Mouse (Mus musculus): Measurements from ENCODE around the gene Tmem201.

DNA sequence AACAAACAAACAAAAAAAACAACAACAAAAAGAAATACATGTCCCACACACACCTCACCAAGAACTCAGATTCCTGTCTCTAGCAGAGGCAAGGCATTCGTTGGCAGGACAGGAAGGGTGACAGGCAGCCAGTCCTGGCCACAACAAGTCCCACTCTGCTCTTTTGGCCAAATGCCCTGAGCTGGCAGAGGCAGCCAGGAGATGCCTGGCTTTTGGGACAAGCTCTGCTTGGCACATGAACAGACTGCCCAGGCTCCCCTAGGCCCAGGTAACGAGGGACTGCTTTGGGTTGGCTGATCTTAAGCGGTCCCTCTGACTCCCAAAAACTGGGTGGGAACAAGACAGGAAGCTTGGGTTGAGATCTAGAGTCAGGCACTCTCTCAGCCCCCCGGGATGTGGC lies 1.3 kb downstream of the Tmem201 start:
- TF ChIP-seq CTCF (IDR thresholded peaks at IDR 0.05; ENCODE audit: borderline replicate concordance, insufficient read depth, low read length) (no peak), POLR2A (IDR thresholded peaks at IDR 0.05; ENCODE audit: low read depth, low read length) (no peak)

Data from embryonic fibroblast, embryonic 13.5 days (primary cell).